Mouse (Mus musculus) CH12.LX (cell line): Measurements from ENCODE around the gene H3f3b. TPM values are rescaled to one million over a fixed set of nuclear protein-coding genes. Genes with fewer than 3 reads are reported as not detected.

ENCODE experiments used
- DNase-seq: peaks from one replicate; pipeline ENCODE4 v3.0.0-alpha.2; 2013; ENCODE audit errors: extremely low read depth
- H3K27ac ChIP-seq: 2 replicates; pipeline ENCODE4 v1.5.1; 2012; ENCODE audit warnings: low read depth, mild to moderate bottlenecking, control low read depth, moderate library complexity; ENCODE audit not compliant: insufficient read depth
- H3K27me3 ChIP-seq: replicated peaks from 2 replicates; pipeline ENCODE3; 2012; ENCODE audit warnings: inconsistent platforms
- H3K36me3 ChIP-seq, 2 experiments: replicated peaks in 1 of 2; 2 replicates each; pipeline versions ENCODE3 to v1.6.1; 2012; ENCODE audit warnings: inconsistent platforms in 1 of 2, low read length in 1 of 2, mild to moderate bottlenecking in 1 of 2, mixed read lengths in 1 of 2, moderate library complexity in 1 of 2; ENCODE audit not compliant: control insufficient read depth in 1 of 2, insufficient read depth in 1 of 2
- H3K4me1 ChIP-seq, 2 experiments: 2 replicates each; pipeline ENCODE4 v1.6.1; 2012; ENCODE audit warnings: inconsistent platforms in 1 of 2, moderate library complexity in 1 of 2; ENCODE audit not compliant: insufficient read depth in 2 of 2, control insufficient read depth in 1 of 2
- H3K4me2 ChIP-seq: 2 replicates; pipeline ENCODE4 v1.6.1; 2012; ENCODE audit warnings: low read depth, mild to moderate bottlenecking, control low read depth; ENCODE audit not compliant: poor library complexity, insufficient read depth, severe bottlenecking
- H3K4me3 ChIP-seq, 3 experiments: fragments of 150-350 bp in 1 of 3; sonication (generic) in 1 of 3; replicated peaks in 1 of 3; 2 replicates each; pipeline versions ENCODE3 to v1.5.1; 2011 to 2012; ENCODE audit warnings: low read depth in 2 of 3, low read length in 2 of 3, mild to moderate bottlenecking in 2 of 3, moderate library complexity in 2 of 3, control low read depth in 1 of 3, improper control_type of control experiment in 1 of 3, inconsistent platforms in 1 of 3, mixed read lengths in 1 of 3; ENCODE audit not compliant: poor library complexity in 1 of 3
- H3K79me2 ChIP-seq: replicated peaks from 2 replicates; pipeline ENCODE4 v1.6.1; 2012; ENCODE audit warnings: mild to moderate bottlenecking, moderate library complexity; ENCODE audit not compliant: control insufficient read depth, poor library complexity, insufficient read depth, severe bottlenecking; ENCODE audit errors: extremely low read depth
- H3K9ac ChIP-seq: 2 replicates; pipeline ENCODE4 v1.6.1; 2012; ENCODE audit warnings: low read depth, mild to moderate bottlenecking, control low read depth, moderate library complexity; ENCODE audit not compliant: insufficient read depth
- H3K9me3 ChIP-seq: replicated peaks from 2 replicates; pipeline ENCODE3; 2012; ENCODE audit warnings: low read length, inconsistent platforms, mixed read lengths
- BHLHE40 ChIP-seq: IDR thresholded peaks from 2 replicates; pipeline ENCODE4 v1.6.1; 2011; ENCODE audit warnings: mild to moderate bottlenecking, low read depth, low read length, improper control_type of control experiment
- CHD2 ChIP-seq: IDR thresholded peaks from 2 replicates; pipeline ENCODE4 v1.6.1; 2011; ENCODE audit warnings: low read length, improper control_type of control experiment
- CTCF ChIP-seq, 2 experiments: IDR thresholded peaks in 1 of 2; conservative IDR thresholded peaks in 1 of 2; 2 replicates each; pipeline ENCODE4 v1.5.1; 2011 to 2012; ENCODE audit warnings: low read depth in 2 of 2, low read length in 2 of 2, improper control_type of control experiment in 1 of 2, inconsistent platforms in 1 of 2, mild to moderate bottlenecking in 1 of 2, moderate library complexity in 1 of 2
- JUN ChIP-seq: IDR thresholded peaks from 2 replicates; pipeline ENCODE4 v1.6.1; 2011; ENCODE audit warnings: low read depth, mild to moderate bottlenecking, low read length, improper control_type of control experiment, moderate library complexity; ENCODE audit not compliant: insufficient read depth
- JUND ChIP-seq: conservative IDR thresholded peaks from 2 replicates; pipeline ENCODE4 v1.6.1; 2011; ENCODE audit warnings: low read depth, low read length, improper control_type of control experiment
- KAT2A ChIP-seq: IDR thresholded peaks from 2 replicates; pipeline ENCODE4 v1.6.1; 2012; ENCODE audit warnings: low read length, improper control_type of control experiment, inconsistent platforms; ENCODE audit not compliant: insufficient replicate concordance
- MAFK ChIP-seq: IDR thresholded peaks from 2 replicates; pipeline ENCODE4 v1.6.1; 2011; ENCODE audit warnings: low read length, improper control_type of control experiment; ENCODE audit not compliant: insufficient replicate concordance
- MXI1 ChIP-seq: IDR thresholded peaks from 2 replicates; pipeline ENCODE4 v1.6.1; 2011; ENCODE audit warnings: mild to moderate bottlenecking, low read depth, low read length, improper control_type of control experiment
- MYC ChIP-seq: IDR thresholded peaks from 2 replicates; pipeline ENCODE4 v1.6.1; 2011; ENCODE audit warnings: low read depth, mild to moderate bottlenecking, improper control_type of control experiment, low read length
- NELFE ChIP-seq: IDR thresholded peaks from 2 replicates; pipeline ENCODE4 v1.6.1; 2011; ENCODE audit warnings: low read depth, low read length, improper control_type of control experiment
- POLR2AphosphoS2 ChIP-seq: IDR thresholded peaks from 2 replicates; pipeline ENCODE4 v1.6.1; 2011; ENCODE audit warnings: low read depth, low read length, improper control_type of control experiment
- SIN3A ChIP-seq: IDR thresholded peaks from 2 replicates; pipeline ENCODE4 v1.6.1; 2012; ENCODE audit warnings: low read length, improper control_type of control experiment, inconsistent platforms
- SMC3 ChIP-seq: IDR thresholded peaks from 2 replicates; pipeline ENCODE4 v1.6.1; 2011; ENCODE audit warnings: low read depth, low read length, improper control_type of control experiment
- UBTF ChIP-seq: IDR thresholded peaks from 2 replicates; pipeline ENCODE4 v1.6.1; 2012; ENCODE audit warnings: low read depth, mild to moderate bottlenecking, inconsistent platforms, low read length, improper control_type of control experiment, moderate library complexity
- ZKSCAN1 ChIP-seq: IDR thresholded peaks from 2 replicates; pipeline ENCODE4 v1.6.1; 2012; ENCODE audit warnings: low read depth, inconsistent platforms, low read length, improper control_type of control experiment, borderline replicate concordance
- ZMIZ1 ChIP-seq: IDR thresholded peaks from 2 replicates; pipeline ENCODE4 v1.6.1; 2012; ENCODE audit warnings: low read depth, mild to moderate bottlenecking, inconsistent platforms, low read length, improper control_type of control experiment
- dilution Hi-C: fragments of 300-500 bp; cut with MboI; formaldehyde crosslinking; loops from 2 replicates; pipeline ENCODE4 v1.14.3; 2020; ENCODE audit warnings: low sequenced_read_pairs; ENCODE audit not compliant: extremely low pct_unique_long_range_greater_than_20kb, extremely low pct_ligation_motif_present
- in situ Hi-C: fragments of 300-500 bp; cut with MboI; formaldehyde crosslinking; loops from 3 replicates; pipeline ENCODE4 v1.14.3; 2019; ENCODE audit warnings: low sequenced_read_pairs, low pct_ligation_motif_present, low pct_unique_long_range_greater_than_20kb, mixed read lengths
- polyA plus RNA-seq: library from polyadenylated mRNA; unstranded; fragments of >175 nt; gene quantifications from 2 replicates; pipeline ENCODE4 v1.2.1, GENCODE M21; 2012; ENCODE audit warnings: low read depth; ENCODE audit not compliant: insufficient read length
- total RNA-seq, 2 experiments: library from RNA; depleted of rRNA; stranded (reverse); fragments of 300-350 nt in 1 of 2; fragments of >200 nt in 1 of 2; gene quantifications; 2 replicates each; pipeline ENCODE4 v1.2.3; 2012 to 2014

The H3f3b gene
- total and polyA plus RNA-seq, 3 experiments = 340 to 889 (median 567) TPM

DNA sequence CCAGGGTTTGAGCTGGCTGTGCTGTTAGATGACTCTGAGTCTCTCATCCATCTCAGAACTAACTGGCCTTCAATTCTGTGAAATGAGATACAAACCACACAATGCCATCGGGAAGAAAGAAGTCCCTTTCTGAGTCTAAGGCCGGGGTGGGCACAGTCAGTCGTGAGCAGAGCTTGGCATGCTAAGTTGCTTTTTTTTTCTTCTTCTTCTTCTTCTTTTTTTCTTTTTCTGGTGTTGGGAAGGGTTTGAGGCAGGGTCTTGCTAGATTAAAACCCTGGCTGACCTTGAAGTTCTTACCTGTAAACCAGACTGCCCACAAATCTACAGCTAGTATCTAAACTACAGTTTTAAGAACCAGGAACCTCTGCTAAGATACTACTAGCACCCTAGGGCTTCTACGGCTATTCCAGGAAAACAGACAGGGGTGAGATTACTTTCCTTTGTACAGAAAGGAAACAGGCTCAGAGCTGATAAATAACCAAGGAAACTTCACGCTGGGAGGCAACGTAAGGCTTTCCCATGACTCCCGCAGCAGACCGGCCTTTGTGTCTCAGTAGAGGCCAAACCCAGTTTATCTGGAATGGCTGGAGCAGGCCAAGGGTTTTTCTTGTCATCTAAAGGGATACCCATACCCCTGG is 23.5 kb downstream of the H3f3b start:
- in situ Hi-C loops = loop anchor here (25.0 kb wide), 1 partner anchor 392 kb away; the partner anchor contains the start of genes Gga3, Mif4gd and Mrps7
- Histone ChIP-seq H3K4me1 (peaks cover 14 to 32% of the 10 kb centered on the region in 2 experiments), H3K9ac (no peak overlapping the region), H3K27ac (no peak overlapping the region), H3K36me3 (peaks cover 30 to 46% of the 10 kb centered on the region in 2 experiments), H3K4me2 (no peak overlapping the region), H3K4me3 (no peak overlapping the region), H3K79me2 (no peaks in the 10 kb centered on the region), H3K27me3 (peaks cover 2% of the 10 kb centered on the region), H3K9me3 (peaks cover 9% of the 10 kb centered on the region)
- no peak for DNase-seq
- dilution Hi-C loops = no loop called here
- TF ChIP-seq CTCF (conservative IDR thresholded peaks at IDR 0.05 in 1 of 2, IDR thresholded peaks at IDR 0.05 in 1 of 2; ENCODE audit: low read depth in 2 of 2, low read length in 2 of 2) (no peak), ZKSCAN1 (no peak), JUN (no peak), BHLHE40 (no peak), UBTF (no peak), NELFE (no peak), JUND (no peak), SIN3A (no peak), MAFK (no peak), MYC (no peak), SMC3 (no peak)

DNA sequence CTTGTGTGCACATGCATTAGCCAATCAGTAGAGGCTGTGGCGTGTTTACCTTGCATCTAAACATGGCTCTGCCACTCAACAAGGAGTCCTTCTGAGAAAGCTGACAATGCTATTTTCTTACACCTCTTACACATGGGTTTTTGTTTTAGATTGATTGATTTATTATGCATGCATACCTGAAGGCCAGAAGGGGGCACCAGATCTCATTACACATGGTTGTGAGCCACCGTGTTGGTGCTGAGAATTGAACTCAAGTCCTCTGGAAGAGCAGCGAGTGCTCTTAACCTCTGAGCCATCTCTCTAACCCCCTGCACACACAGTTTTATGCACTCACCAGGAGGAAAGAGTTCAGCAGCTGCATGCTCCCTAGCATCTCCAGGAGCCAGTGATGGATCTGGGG is 24.9 kb downstream of the H3f3b start:
- Histone ChIP-seq H3K9ac (no peak overlapping the region), H3K79me2 (no peaks in the 10 kb centered on the region), H3K4me3 (no peak overlapping the region), H3K27me3 (peaks cover 2% of the 10 kb centered on the region), H3K4me1 (peaks cover 14 to 29% of the 10 kb centered on the region in 2 experiments)
- in situ Hi-C loops = loop anchor here (25.0 kb wide), 1 partner anchor 391 kb away; the partner anchor contains the start of genes Gga3, Mif4gd and Mrps7
- no peak for TF ChIP-seq BHLHE40
- no peak for TF ChIP-seq ZMIZ1
- no peak for TF ChIP-seq JUND
- TF ChIP-seq MXI1 = no peak
- 0 out of 2 replicates have a peak, but pooled peaks have one; percentile 40 for TF ChIP-seq MAFK
- peak in 1 of 2 experiments; percentile 41; a peak in 3 of 4 replicates for TF ChIP-seq CTCF (conservative IDR thresholded peaks at IDR 0.05 in 1 of 2, IDR thresholded peaks at IDR 0.05 in 1 of 2; ENCODE audit: low read depth in 2 of 2, low read length in 2 of 2)
- TF ChIP-seq POLR2AphosphoS2 = peak; percentile 18; the same call in 1 of the 2 replicates
- TF ChIP-seq JUN = no peak
- no peak for TF ChIP-seq KAT2A
- TF ChIP-seq CHD2 = no peak; the same call in 1 of the 2 replicates
- TF ChIP-seq, all 38 proteins: peak for 3
- H3K27ac ChIP-seq = no peak overlapping the region
- dilution Hi-C loops = no loop called here
- no peak overlapping the region for H3K4me2 ChIP-seq
- DNase-seq = no peak
- H3K36me3 ChIP-seq = peaks cover 17 to 32% of the 10 kb centered on the region in 2 experiments
- H3K9me3 ChIP-seq = peaks cover 9% of the 10 kb centered on the region
